Mouse (Mus musculus): ENCODE results near the gene Olfr1537.

Gene Olfr1537

DNA sequence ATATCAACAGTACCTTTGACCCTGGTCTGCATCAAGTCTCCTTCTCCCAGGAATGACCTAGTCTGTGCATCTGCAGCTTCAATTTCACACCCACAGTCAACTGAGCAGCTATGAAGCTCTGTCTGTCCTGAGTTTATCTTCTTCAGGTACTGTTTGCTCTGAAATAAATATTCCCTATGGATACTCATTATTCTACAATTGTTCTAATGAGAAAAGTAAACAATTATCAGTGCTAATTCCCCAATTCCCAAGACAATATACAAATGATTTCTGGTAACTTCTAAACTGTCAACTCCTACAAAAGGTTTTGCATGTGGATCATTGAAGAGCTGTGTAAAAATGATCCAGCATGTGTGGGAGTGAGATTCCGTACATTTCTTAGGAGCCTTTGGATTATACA lies at the start of gene Olfr1537:
Olfr1537 (minus strand) TSS at position 101 of the 400 bp plus-strand sequence.
- no peak for DNase-seq (ENCODE audit: low read depth)

DNA sequence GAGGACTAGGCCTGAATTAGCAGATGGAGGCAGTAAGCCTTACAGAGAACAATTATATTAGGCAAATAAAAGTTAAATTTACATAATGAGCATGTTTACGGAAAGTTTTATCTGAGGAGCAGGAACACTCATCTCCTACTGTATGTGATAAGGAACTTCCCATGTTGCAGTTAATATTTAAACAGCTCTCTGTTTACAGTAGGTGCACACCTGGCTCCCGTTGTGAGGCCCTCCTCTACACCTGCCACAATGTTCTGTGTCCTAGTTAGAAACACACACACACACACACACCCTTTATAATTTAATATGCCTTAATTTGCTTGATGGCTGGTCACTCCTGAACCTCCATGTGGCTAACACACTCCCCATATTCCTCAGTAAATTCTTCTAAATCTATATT lies 37.3 kb upstream of the Olfr1537 start:
- no peak for DNase-seq (ENCODE audit: low read depth)

DNA sequence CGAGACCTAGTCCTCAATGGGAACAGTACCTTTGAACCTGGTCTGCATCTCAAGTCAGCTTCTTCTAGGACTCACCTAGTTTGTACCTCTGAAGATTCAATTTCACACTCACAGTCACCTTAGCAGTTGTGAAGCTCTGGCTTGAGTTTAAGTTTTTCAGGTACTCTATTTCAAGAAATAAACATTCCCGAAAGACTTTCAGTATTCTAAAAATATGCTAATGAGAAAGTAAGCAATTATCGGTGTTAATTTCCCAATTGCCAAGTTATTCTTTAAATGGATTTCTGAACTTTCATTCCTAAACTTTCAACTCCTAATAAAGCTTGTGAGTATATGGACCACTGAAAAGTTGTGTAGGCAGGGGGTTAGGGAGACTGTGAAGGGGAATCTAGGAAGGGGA lies 26.9 kb upstream of the Olfr1537 start, which contains the start of gene Olfr945:
Olfr945 (minus strand) TSS at position 101 of the 400 bp plus-strand sequence.
- DNase-seq (ENCODE audit: low read depth), result no peak

DNA sequence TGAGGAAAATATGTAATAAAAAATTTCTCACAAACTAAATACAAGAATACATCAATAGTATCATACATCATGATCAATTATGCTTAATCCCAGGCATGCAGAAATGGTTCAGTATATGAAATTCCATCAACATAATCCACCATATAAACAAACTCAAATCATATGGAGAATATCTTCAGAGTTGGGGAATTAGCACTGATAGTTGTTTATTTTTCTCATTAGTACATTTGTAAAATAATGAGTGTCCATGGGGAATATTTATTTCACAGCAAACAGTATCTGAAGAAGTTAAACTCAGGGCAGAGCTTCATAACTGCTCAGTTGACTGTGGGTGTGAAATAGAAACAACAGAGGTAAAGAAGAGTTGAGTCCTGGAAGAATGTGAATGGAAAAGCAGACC lies 48.2 kb downstream of the Olfr1537 start, which contains the start of gene Olfr944:
Olfr944 (plus strand) TSS at position 301 of the 400 bp plus-strand sequence.
- no peak for DNase-seq (ENCODE audit: low read depth)

All from c-Kit-positive CD71-negative TER-119-negative erythroid progenitor cells, embryonic 14.5 days (primary cell).